Mouse (Mus musculus): ENCODE measurements around the gene Arhgef1. TPM values are rescaled to one million over a fixed set of nuclear protein-coding genes. Genes with fewer than 3 reads are reported as not detected.

Arhgef1 gene
- polyA plus RNA-seq (2017; shearing (Covaris generic)) = 100 to 1,000 TPM; 164 to 173 TPM

DNA sequence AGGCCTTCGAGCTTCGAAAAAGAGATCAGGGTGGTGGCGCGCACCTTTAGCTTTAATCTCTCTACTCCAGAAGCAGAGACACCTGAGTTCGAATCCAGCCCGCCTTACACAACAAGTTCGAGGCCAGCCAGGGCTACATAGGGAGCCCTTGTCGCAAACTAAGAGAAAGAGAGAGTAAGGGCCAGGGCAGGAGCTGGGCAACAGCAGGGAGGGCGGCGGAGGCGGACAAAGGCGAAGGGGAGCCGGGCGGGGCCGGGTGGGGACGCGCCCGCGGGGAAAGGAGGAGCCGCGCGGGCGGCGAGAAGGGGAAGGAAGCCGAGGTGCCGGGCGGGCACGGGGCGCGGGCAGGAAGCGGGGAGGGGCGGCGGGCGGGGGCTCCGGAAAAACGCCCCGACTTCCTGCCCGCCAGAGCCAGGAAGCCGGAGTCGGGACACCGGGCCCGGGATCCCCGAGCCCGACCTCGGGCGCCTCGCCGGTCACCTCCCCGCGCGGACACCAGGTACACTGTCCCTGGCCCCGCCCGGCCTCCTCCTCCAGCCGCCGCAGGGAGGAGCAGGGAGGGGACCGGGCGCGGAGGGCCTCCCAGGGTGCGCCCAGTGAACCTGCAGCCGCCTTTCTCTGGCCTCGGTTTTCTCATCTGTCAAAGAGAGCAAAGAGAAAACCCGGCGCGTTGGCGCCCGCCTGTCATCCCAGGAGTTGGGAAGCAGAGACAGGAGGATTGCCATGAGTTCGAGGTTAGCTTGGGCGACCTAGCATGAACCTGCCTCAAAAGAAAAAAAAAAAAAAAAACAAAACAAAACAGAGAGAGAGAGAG lies at the start of gene Arhgef1:
Arhgef1 (plus strand) TSS at position 283 of the 814 bp plus-strand sequence.
- ATAC-seq = no peak

- ATAC-seq = no peak
Measured at GRCm38 (mm10) chr7:24853233-24853563, 49.5 kb upstream of the Arhgef1 start.

DNA sequence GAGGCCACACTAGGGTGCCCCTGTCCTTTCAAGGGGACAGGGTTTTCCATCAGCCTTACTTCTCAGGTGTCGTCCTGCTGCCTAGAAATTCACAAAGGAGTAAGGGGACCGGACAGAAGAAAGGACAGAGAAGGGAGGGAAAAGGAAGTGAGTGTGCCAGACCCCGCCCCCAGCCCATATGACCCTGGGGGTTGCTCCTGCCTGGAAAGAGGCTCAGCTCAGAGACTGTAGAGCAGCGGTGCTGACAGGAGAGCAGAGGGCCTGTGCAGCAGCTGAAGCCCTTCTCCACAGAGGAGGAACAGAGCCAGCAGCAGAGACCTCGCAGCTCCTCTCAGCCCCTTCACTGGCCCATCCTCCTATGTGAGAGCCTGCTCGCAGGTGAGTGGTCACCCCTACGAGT lies 49.0 kb upstream of the Arhgef1 start:
- no peak for ATAC-seq

- ATAC-seq = no peak
Measured at GRCm38 (mm10) chr7:24856460-24857120, 46.1 kb upstream of the Arhgef1 start.

DNA sequence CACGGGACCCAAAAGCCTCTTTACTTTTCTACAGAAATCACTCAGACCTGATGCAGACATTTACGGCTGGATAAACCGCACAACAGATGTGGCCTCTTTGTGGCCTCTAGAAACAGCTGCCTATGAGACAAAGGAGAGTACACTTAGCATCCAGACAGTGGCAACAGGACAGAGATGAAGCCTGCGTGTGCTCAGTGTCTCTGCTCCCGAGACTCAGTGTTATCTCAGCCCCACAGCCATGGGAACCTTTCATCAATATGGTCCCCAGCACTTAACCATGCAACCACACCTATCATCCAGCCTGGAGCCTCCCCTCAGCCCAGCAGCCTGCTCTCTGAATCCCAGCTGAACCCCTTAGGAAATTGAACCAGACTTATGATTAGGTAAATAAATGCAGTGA lies 43.5 kb upstream of the Arhgef1 start:
- ATAC-seq = no peak

- ATAC-seq = no peak
Measured at GRCm38 (mm10) chr7:24861913-24862312, 40.8 kb upstream of the Arhgef1 start, which contains the start of gene Gm9844. TSS of gene Gm9844 (plus strand) at chr7:24862213.

- ATAC-seq = no peak
Measured at GRCm38 (mm10) chr7:24862853-24863252, 39.9 kb upstream of the Arhgef1 start.

DNA sequence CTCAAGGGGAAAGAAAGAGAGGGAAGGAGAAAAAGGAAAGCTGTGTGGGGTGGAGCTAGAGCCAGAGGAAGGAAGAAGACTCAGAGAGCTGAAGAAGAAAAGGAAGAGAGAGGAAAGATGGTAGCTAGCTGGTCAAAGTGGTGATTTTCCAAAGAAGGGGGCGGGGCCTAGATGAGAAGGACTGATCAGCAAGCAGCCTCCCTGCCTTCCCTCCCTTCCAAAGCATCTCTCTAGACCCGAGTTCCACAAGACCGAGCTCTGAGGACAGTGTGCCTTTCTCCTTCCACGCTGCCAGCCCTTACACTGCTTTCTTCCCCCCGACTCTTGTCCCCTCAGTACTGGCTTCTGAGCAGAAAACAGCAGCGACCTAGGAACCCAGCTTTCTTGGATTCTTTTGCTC lies 38.6 kb upstream of the Arhgef1 start:
- no peak for ATAC-seq

GRCm38 (mm10) chr7:24869080-24869479 lies 33.6 kb upstream of the Arhgef1 start:
- ATAC-seq = no peak

DNA sequence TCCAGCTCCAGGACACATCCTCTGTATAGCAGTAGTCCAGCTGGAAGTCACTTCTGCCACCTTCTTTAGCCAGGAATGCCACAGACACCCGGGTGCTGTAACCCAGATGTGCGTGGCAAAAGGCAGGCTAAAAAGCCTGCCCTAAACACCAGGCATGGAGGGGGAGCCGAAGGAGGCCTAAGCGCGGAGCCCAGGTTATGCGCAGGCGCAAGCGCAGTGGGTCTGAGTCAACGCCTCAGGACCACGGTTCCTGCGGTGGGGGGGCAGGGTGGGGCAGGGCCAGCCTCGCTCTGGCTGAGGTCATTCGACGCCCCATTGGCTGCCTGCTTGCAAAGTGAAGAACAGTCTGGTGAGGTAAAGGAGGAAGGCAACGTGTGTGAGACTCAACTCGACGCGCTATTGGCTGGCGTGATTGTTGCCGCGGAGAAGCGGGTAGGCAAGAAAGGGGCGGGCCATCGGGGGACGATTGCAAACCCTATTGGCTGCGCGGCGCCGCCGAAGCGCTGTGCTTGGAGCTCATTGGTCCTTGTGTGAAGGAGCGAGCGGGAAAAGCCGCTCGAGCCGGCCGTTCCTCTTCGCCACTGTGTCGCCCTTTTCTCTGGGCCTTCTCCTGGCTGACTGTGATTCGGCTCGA lies 33.1 kb upstream of the Arhgef1 start, which contains the start of the genes Lypd4 and Dmrtc2:
Lypd4 (minus strand) TSS at position 410 of the 634 bp plus-strand sequence.
Dmrtc2 (plus strand) TSS at position 526 of the 634 bp plus-strand sequence.
- no peak for ATAC-seq

DNA sequence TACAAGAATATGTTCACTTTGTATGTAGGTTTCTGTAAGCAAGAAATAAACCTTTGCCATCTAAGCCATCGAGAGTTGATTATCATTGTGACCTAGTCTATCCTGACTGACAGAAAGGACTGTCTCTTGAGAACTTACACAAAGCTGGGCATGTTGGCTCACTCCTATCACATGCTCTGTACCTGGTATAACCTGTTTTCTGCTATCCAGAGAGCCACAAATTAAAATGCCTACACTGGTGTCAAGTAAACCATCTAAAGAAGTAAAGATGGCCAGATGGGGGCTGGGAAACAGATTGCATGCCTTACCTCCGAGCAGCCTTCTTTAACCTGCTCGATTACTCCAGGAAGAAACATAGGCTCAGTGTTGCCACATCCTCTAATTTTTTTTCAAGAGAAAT lies 25.1 kb upstream of the Arhgef1 start:
- no peak for ATAC-seq

DNA sequence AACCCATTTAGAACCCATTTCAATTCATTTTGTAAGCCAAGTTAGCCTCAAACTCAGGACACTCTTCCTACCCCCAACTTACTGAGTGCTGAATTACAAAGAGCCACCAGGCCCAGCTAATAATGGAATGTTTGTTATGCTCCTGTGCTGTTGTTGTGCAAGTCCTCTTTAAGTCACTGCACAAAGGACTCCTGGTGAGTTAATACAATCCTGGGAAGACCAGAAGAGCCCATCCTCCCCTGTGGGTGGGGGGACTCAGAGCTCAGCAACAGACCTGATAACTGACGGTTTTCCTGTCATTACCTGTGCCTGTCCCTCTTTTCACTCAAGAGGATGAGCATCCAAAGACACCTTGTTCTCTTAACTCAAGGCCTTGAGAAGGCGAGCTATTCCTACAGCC lies 23.1 kb upstream of the Arhgef1 start:
- no peak for ATAC-seq

- ATAC-seq = no peak
Measured at GRCm38 (mm10) chr7:24882416-24883199, 20.1 kb upstream of the Arhgef1 start.

GRCm38 (mm10) chr7:24883896-24884692 lies 18.6 kb upstream of the Arhgef1 start, which contains the start of gene Rps19:
TSS of gene Rps19 (plus strand) at chr7:24884371.
- ATAC-seq = peak; percentile 87

DNA sequence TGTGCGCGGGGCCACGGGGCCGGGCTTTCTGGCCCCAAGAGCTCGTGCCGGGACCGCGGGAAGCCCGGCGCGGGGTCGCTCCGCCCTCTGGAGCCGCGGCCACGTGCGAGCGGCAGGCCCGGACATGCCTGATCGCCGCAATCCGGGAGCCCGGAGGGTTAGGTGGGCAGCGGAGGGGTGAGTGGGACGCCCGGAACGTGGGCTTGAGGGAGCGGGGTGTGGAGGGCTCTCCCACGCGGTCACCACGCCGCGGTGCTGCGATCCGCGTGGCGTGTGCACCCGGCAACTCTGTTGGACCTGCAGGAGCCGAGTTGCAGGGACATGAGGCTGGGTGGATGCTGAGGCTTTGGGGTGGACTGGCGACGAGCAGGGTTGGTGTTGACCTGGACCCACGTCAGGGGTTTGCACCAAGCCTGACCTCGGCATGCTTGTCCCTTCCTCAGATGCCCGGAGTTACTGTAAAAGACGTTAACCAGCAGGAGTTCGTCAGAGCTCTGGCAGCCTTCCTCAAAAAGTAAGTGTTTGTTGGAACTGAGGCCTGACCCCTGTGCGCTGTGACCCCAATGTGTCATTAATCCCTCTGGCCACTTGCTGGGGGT lies 17.9 kb upstream of the Arhgef1 start:
- peak; percentile 8 for ATAC-seq

DNA sequence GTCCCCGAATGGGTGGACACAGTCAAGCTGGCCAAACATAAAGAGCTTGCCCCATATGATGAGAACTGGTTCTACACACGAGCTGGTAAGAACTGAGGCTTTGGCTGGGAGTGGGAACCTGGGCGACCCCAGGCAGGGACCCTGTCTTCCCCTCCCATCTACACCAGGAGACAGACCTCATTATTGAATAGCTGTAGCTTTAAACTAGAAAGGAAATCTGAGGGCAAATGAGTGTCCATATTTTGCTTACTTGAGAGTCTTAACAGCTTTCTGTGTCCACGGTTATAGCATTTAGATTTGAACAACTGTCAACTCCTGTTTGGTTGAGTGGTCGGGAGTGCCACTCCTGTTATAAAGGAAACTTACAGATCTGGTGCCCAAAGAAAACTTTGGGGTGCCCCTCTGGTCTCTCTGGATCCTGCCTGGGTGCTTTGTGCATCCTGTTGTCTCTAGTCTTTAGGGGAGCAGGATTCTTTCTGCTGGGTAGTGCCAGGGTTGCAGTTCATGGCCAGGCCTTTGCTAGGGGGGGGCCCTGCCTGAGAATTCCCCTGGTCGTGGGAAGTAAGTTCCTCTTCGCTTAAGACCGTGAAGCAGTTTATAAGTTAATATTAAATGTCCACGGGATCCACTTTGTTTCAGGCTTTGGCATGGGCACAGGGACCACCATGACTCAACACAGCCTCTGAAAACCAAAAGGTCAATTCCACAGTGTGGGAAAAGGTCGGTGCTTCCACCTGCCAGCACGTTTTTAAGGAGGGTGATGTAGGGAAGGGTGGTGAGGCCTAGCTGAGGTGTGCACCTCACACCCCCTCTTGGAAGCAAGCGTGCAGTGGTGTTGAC lies 17.0 kb upstream of the Arhgef1 start:
- no peak for ATAC-seq

- ATAC-seq = no peak
Measured at GRCm38 (mm10) chr7:24886308-24886633, 16.4 kb upstream of the Arhgef1 start.

DNA sequence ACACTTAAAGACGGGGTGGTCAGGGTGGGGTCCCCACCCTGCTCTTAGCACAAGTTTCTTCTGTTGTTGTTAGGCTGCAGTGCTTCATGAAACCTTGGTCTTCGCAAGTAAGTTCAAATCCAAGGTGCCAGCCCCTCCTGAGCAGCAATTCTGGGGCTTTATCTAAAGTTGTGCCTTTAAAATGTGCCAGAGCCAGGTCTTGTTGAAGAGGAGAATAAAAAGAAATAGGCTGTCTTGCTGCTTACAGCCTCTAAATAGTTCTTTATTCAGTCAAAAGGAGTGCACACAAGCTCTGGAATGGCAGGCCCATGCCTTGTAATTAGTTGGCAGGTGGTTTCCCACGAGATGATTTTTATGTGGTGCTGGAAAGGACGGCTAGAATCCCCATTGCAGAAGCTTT lies 15.6 kb upstream of the Arhgef1 start:
- ATAC-seq = no peak

GRCm38 (mm10) chr7:24889431-24890220 lies 13.1 kb upstream of the Arhgef1 start:
- ATAC-seq = no peak

Data from activated CD4-positive, CD25-positive, alpha-beta regulatory T cell, adult 4 months (primary cell).